Mouse (Mus musculus) embryonic facial prominence, embryonic 15.5 days (tissue): ENCODE measurements around the gene Olfr723. TPM values are rescaled to one million over a fixed set of nuclear protein-coding genes. Genes with fewer than 3 reads are reported as not detected.
"Not testable (repeated sequence)": the region's sequence is repeated elsewhere in the genome, so short reads cannot be mapped to it uniquely, and the experiment has no call there.

Experiments
- ATAC-seq: fragments of 200-750 bp; cut with Nextera tagmentation; 2 replicates; pipeline ENCODE4 v1.8.0; 2017; ENCODE audit warnings: low read depth, moderate TSS enrichment; ENCODE audit not compliant: insufficient number of reproducible peaks, low FRiP score, low TSS enrichment
- H3K27ac ChIP-seq: fragments of 300-500 bp; sonication (generic); replicated peaks from 2 replicates; pipeline ENCODE4 v1.5.1; 2015; ENCODE audit warnings: mild to moderate bottlenecking, inconsistent platforms
- H3K27me3 ChIP-seq: fragments of 300-500 bp; sonication (generic); 2 replicates; pipeline ENCODE4 v1.6.1; 2015; ENCODE audit warnings: inconsistent platforms
- H3K36me3 ChIP-seq: fragments of 300-500 bp; sonication (generic); 2 replicates; pipeline ENCODE4 v1.6.1; 2015; ENCODE audit warnings: mild to moderate bottlenecking, inconsistent platforms
- H3K4me1 ChIP-seq: fragments of 300-500 bp; sonication (generic); 2 replicates; pipeline ENCODE4 v1.6.1; 2015; ENCODE audit warnings: inconsistent platforms
- H3K4me2 ChIP-seq: fragments of 300-500 bp; sonication (generic); replicated peaks from 2 replicates; pipeline ENCODE4 v1.6.1; 2015; ENCODE audit warnings: mild to moderate bottlenecking, inconsistent platforms
- H3K4me3 ChIP-seq: fragments of 300-500 bp; sonication (generic); replicated peaks from 2 replicates; pipeline ENCODE4 v1.5.1; 2015; ENCODE audit warnings: mild to moderate bottlenecking, inconsistent platforms
- H3K9ac ChIP-seq: fragments of 300-500 bp; sonication (generic); 2 replicates; pipeline ENCODE4 v1.6.1; 2015; ENCODE audit warnings: inconsistent platforms
- H3K9me3 ChIP-seq: fragments of 300-500 bp; sonication (generic); replicated peaks from 2 replicates; pipeline ENCODE4 v1.6.1; 2016; ENCODE audit warnings: inconsistent platforms
- WGBS: fragments of 180-500 bp; shearing (Covaris S2); methylation state at CpG from one replicate; pipeline ENCODE4 v1.1.7; 2015; 5-methylcytosine and 5-hydroxymethylcytosine counted together
- polyA plus RNA-seq: library from polyadenylated mRNA; unstranded; fragments of >200 nt; fragmentation: Nextera tagmentation; extraction: Ambion mirVana; gene quantifications from 2 replicates; pipeline ENCODE4 v1.2.1, GENCODE M21; 2015

The Olfr723 gene
- not detected in 2 replicates for polyA plus RNA-seq

DNA sequence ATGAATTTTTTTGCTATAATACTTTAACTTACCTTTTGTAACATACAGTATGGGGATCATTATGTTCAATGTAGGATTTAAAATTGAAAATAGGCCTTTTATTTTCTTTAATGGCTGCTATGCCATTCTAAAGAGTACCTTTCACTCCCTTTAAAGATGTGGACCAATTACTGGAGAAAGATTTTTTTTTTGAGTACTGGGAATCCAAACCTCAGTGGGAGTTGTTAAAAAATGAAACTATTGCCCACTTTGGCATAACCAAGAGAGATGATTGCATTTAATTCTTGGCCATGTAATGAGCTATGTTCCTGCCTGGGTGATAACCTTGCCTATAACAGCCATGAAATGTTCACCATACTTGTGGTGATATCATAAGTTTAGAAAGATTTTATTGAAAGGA lies at the start of gene Olfr723:
Gene Olfr723, minus strand, starts transcription at position 101 of the 400 bp plus-strand sequence.
- H3K9ac ChIP-seq, H3K4me2 ChIP-seq, H3K4me3 ChIP-seq, ATAC-seq, H3K36me3 ChIP-seq, H3K4me1 ChIP-seq, H3K27me3 ChIP-seq, H3K9me3 ChIP-seq, H3K27ac ChIP-seq: not testable (repeated sequence)

DNA sequence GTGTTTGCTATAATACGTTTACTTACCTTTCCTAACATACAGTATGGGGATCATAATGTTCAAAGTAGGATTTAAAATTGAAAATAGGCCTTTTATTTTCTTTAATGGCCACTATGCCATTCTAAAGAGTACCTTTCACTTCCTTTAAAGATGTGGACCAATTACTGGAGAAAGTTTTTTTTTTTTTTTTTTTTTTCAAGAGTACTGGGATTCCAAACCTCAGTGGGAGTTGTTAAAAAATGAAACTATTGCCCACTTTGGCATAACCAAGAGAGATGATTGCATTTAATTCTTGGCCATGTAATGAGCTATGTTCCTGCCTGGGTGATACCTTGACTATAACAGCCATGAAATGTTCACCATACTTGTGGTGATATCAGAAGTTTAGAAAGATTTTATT lies 31.6 kb upstream of the Olfr723 start, which contains the start of gene Olfr724:
Gene Olfr724, minus strand, starts transcription at position 101 of the 400 bp plus-strand sequence.
- H3K4me1 ChIP-seq, H3K4me2 ChIP-seq, H3K36me3 ChIP-seq, H3K9me3 ChIP-seq, H3K4me3 ChIP-seq, ATAC-seq, H3K9ac ChIP-seq, H3K27ac ChIP-seq, H3K27me3 ChIP-seq: not testable (repeated sequence)
- 46% methylated on average over 1 of the region's 1 CpGs for WGBS

DNA sequence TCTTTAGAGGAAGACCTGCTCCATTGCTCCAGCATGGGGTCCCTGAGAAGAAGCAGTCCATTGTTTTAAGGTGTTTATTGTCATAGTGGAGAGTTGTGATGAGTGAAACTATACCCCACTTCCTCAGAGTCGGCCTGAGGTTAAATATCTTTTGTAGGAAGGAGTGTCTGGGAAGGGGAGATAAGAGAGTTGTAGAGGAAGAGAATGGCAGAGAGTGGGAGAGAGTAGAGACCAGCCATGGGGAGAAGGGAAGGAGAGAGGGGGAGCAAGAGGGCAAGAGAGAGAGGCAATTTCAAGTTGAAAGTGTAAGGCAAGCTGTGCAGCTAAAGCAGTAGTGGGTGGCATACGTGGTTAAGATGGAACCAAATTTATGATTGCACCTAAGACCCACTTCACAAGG lies 24.3 kb upstream of the Olfr723 start:
- no peaks in the 10 kb centered on the region for H3K36me3 ChIP-seq
- ATAC-seq = no peak
- no peak overlapping the region for H3K27ac ChIP-seq
- H3K9ac ChIP-seq = no peak overlapping the region
- H3K9me3 ChIP-seq = no peaks in the 10 kb centered on the region
- no peak overlapping the region for H3K4me3 ChIP-seq
- H3K4me2 ChIP-seq = no peak overlapping the region
- WGBS = 51% methylated on average over 2 of the region's 2 CpGs
- H3K4me1 ChIP-seq = no peaks in the 10 kb centered on the region
- no peaks in the 10 kb centered on the region for H3K27me3 ChIP-seq

DNA sequence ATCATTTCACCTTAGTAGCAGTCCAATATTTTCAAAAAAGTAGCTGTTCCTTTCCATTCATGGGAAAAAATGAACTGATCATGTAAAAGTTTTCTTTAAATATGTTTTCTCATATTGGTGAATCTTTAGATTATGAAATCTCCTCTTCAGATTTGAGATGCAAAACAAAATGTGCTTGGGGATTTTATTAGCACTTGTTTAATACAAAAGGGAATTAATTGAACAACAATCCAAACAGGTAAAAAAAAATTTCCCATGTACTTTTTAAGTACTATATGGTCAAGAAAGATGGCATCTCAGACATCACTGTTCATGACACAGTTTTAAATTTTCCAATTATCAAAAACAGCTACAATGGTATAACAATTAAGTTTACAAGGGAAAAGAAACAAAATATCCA lies 29.7 kb downstream of the Olfr723 start, which contains the start of gene Olfr722:
Gene Olfr722, minus strand, starts transcription at position 101 of the 400 bp plus-strand sequence.
- H3K27me3 ChIP-seq = no peaks in the 10 kb centered on the region
- H3K4me1 ChIP-seq = no peaks in the 10 kb centered on the region
- H3K9ac ChIP-seq = no peak within 1 kb of the TSS
- H3K4me3 ChIP-seq = no peak within 1 kb of the TSS
- no peaks in the 10 kb centered on the region for H3K9me3 ChIP-seq
- no peak for ATAC-seq
- no peaks in the 10 kb centered on the region for H3K36me3 ChIP-seq
- H3K27ac ChIP-seq = no peak within 1 kb of the TSS
- no peak within 1 kb of the TSS for H3K4me2 ChIP-seq

Other genes with a start within 250 kb of the Olfr723 start
- 24.2 and 25.4 TPM in 2 replicates for gene Armh4, start 148.4 kb downstream of the Olfr723 start, polyA plus RNA-seq
- not detected in 2 replicates for gene Olfr722, start 29.8 kb downstream of the Olfr723 start, polyA plus RNA-seq
- gene Olfr724, start 31.5 kb upstream of the Olfr723 start, polyA plus RNA-seq = not detected in 2 replicates
- not detected in 2 replicates for gene Olfr725, start 108.6 kb upstream of the Olfr723 start, polyA plus RNA-seq
- 0.11 TPM in 1 of 2 replicates, not detected in the other for gene Olfr726, start 159.2 kb upstream of the Olfr723 start, polyA plus RNA-seq
- gene Olfr727, start 191.4 kb upstream of the Olfr723 start, polyA plus RNA-seq = 0.08 and 0.09 TPM in 2 replicates
- not detected in 2 replicates for gene Olfr728, start 210.9 kb upstream of the Olfr723 start, polyA plus RNA-seq
- gene Olfr729, start 221.1 kb upstream of the Olfr723 start, polyA plus RNA-seq = not detected in 2 replicates